Mouse (Mus musculus): Measurements from ENCODE around the gene Olfr1188.

DNA sequence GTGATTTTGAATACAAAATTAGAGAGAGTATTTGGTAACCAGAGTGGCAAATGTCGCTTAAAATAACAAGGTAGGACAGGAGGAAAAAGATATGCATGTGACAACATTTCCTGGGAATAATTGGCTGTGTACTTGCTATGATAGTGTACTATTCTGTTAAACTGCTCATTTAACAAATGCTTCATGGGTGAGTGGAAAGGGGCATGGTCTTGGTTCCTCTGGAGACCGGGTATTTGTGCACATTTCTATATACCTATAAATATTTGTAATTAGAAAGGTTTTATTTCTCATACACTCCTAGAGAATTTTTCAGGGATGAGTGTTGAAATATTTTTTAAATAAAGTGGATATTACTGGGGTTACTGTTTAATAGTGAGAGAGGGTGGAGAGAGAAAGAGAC is 38.5 kb upstream of the Olfr1188 start, which contains the start of gene Olfr1186:
- no peak for TF ChIP-seq POU5F1 (IDR thresholded peaks at IDR 0.05; ENCODE audit: borderline replicate concordance, low read length)
- TF ChIP-seq CTCF (conservative IDR thresholded peaks at IDR 0.05; ENCODE audit: low read length), result no peak
